Mouse (Mus musculus) midbrain, embryonic 13.5 days (tissue): ENCODE measurements around the gene Kdm7a. TPM values are rescaled to one million over a fixed set of nuclear protein-coding genes. Genes with fewer than 3 reads are reported as not detected.

ENCODE experiments used
- ATAC-seq: fragments of 200-750 bp; cut with Nextera tagmentation; 2 replicates; pipeline ENCODE4 v1.8.0; 2017; ENCODE audit warnings: mild to moderate bottlenecking, moderate TSS enrichment, moderate library complexity
- H3K27ac ChIP-seq: fragments of 300-500 bp; sonication (generic); 2 replicates; pipeline ENCODE4 v1.5.1; 2015; ENCODE audit warnings: inconsistent platforms, mild to moderate bottlenecking, moderate library complexity
- H3K27me3 ChIP-seq: fragments of 300-500 bp; sonication (generic); 2 replicates; pipeline ENCODE4 v1.6.1; 2015; ENCODE audit warnings: mild to moderate bottlenecking, inconsistent platforms
- H3K36me3 ChIP-seq: fragments of 300-500 bp; sonication (generic); 2 replicates; pipeline ENCODE4 v1.6.1; 2015; ENCODE audit warnings: mild to moderate bottlenecking, inconsistent platforms
- H3K4me1 ChIP-seq: fragments of 300-500 bp; sonication (generic); replicated peaks from 2 replicates; pipeline ENCODE4 v1.6.1; 2015; ENCODE audit warnings: inconsistent platforms
- H3K4me2 ChIP-seq: fragments of 300-500 bp; sonication (generic); replicated peaks from 2 replicates; pipeline ENCODE4 v1.6.1; 2015; ENCODE audit warnings: moderate library complexity, mild to moderate bottlenecking, inconsistent platforms
- H3K4me3 ChIP-seq: fragments of 300-500 bp; sonication (generic); replicated peaks from 2 replicates; pipeline ENCODE4 v1.5.1; 2015; ENCODE audit warnings: mild to moderate bottlenecking, inconsistent platforms
- H3K9ac ChIP-seq: fragments of 300-500 bp; sonication (generic); replicated peaks from 2 replicates; pipeline ENCODE4 v1.6.1; 2015; ENCODE audit warnings: mild to moderate bottlenecking, inconsistent platforms
- H3K9me3 ChIP-seq: fragments of 300-500 bp; sonication (generic); 2 replicates; pipeline ENCODE4 v1.6.1; 2016; ENCODE audit warnings: mild to moderate bottlenecking, inconsistent platforms
- WGBS: fragments of 180-500 bp; shearing (Covaris S2); methylation state at CpG from one replicate; pipeline ENCODE4 v1.1.7; 2015; 5-methylcytosine and 5-hydroxymethylcytosine counted together
- polyA plus RNA-seq: library from polyadenylated mRNA; unstranded; fragments of >200 nt; fragmentation: Nextera tagmentation; extraction: Ambion mirVana; gene quantifications from 2 replicates; pipeline ENCODE4 v1.2.1, GENCODE M21; 2015

Gene Kdm7a
- polyA plus RNA-seq, 1 experiment from 2014 or later = 13.0 TPM

DNA sequence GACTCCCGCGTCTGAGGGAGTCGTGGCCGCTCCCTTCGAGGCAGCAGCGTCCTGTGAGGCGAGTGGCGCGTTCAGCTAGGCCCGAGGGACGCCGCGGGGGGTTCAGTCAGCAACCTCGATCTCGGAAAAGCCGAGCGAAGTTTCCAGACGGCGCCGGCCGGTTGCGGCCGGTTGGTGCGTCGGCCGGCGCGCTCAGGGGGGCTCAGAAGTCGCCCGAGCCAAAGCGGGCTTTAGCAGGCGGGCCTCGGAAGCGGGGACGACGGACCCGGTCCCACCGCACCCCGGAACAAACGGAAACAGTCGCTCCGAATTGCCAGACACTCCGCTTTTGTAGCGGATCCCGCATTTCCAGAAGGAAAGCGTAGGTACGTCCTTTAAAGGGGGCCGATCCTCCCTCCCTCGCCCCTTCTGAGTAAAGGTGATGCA lies 88.1 kb downstream of the Kdm7a start:
- Histone ChIP-seq H3K4me2 (peak overlapping the region; percentile 60), H3K36me3 (no peaks in the 10 kb centered on the region), H3K9me3 (peaks cover 5% of the 10 kb centered on the region; the same call in 1 of the 2 replicates), H3K27ac (no peak overlapping the region), H3K4me1 (peaks cover 7% of the 10 kb centered on the region; the same call in 1 of the 2 replicates), H3K27me3 (peaks cover 56% of the 10 kb centered on the region), H3K4me3 (peak overlapping the region; percentile 61), H3K9ac (peak overlapping the region; percentile 49)
- 12% methylated on average over 49 of the region's 49 CpGs for WGBS
- peak; percentile 45; the same call in 1 of the 2 replicates for ATAC-seq

DNA sequence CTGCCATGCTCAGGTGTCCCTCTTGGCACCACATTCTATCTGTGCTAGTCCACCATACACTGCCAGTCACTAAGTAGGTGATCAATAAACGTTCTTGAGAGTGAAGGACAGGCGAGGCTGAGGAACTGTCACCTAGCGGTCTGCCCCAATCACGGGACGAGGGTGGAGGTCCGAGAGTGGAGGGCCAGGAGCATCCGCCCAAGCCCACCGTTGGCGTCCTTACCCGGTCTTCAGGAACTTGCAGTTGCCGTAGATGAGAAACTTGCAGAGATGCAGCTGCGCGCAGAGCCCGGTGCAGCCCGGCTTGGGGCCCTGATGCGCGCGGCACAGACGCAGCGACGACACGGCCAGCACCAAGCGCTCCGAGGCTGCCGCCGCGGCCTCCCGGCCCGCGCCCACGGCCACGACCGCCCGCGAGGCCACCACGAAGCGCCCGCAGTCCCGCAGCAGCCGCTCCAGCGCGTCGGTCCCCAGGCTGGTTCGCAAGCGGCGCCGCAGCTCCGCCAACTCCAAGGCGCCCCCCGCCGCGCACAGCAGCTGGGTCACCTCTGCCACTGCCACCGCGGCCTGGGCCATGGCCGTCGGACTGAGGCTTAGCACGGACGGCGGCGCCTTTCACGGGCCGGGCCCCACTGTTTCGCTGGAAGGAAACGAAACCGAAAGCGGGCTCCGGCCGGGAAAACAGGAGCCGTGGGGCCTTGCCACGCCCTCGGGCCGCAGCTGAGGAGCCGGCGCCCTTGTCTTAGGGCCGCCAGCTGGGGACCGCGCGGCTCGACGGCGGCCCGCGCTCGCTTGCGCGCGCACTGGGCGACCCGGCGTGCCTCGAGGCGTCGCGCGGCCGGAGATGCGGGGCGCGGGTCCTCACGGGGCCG lies 88.8 kb downstream of the Kdm7a start, which contains the start of gene Parp12:
Parp12 (minus strand) TSS at position 766 of the 872 bp plus-strand sequence.
- Histone ChIP-seq H3K9ac (peak within 1 kb of the TSS; percentile 49), H3K4me1 (peaks cover 7% of the 10 kb centered on the region; the same call in 1 of the 2 replicates), H3K4me3 (peak within 1 kb of the TSS; percentile 61), H3K9me3 (peaks cover 5% of the 10 kb centered on the region; the same call in 1 of the 2 replicates), H3K27ac (no peak within 1 kb of the TSS), H3K4me2 (peak within 1 kb of the TSS; percentile 60), H3K27me3 (peaks cover 56% of the 10 kb centered on the region), H3K36me3 (no peaks in the 10 kb centered on the region)
- WGBS = 2% methylated on average over 91 of the region's 101 CpGs
- peak; percentile 80 for ATAC-seq

GRCm38 (mm10) chr6:39115438-39115837 lies 91.2 kb downstream of the Kdm7a start:
- H3K27me3 ChIP-seq = peaks cover 56% of the 10 kb centered on the region
- H3K36me3 ChIP-seq = no peaks in the 10 kb centered on the region
- H3K9me3 ChIP-seq = peaks cover 5% of the 10 kb centered on the region; the same call in 1 of the 2 replicates
- no peak for ATAC-seq
- peaks cover 7% of the 10 kb centered on the region; the same call in 1 of the 2 replicates for H3K4me1 ChIP-seq
- H3K9ac ChIP-seq = no peak overlapping the region
- H3K4me2 ChIP-seq = no peak overlapping the region
- H3K27ac ChIP-seq = no peak overlapping the region
- 75% methylated on average over 1 of the region's 1 CpGs for WGBS
- no peak overlapping the region for H3K4me3 ChIP-seq

DNA sequence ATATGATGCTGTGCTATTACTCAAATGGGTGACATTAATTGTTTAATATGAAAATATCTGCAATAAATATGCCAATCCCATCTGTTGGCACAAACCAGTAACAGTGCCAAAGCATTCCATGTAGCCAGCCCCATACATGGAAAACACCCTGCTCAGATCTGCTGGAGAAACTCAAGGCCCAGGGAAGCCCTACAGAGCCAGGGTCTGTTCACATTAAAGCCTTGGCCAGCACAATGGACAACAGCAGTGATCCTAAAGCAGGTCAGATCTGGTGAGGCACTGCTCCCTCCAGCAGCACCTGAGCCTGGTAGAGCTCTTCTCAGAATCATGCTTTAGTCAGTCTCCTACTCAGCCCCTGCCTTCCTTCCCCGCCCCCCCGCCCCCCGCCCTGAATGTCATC lies 93.4 kb downstream of the Kdm7a start:
- Histone ChIP-seq H3K9me3 (no peaks in the 10 kb centered on the region), H3K9ac (no peak overlapping the region), H3K27ac (no peak overlapping the region), H3K4me2 (no peak overlapping the region), H3K36me3 (no peaks in the 10 kb centered on the region), H3K4me3 (no peak overlapping the region), H3K4me1 (peaks cover 2% of the 10 kb centered on the region; the same call in 1 of the 2 replicates), H3K27me3 (peaks cover 36% of the 10 kb centered on the region)
- WGBS = 100% methylated on average over 3 of the region's 3 CpGs
- ATAC-seq = no peak

GRCm38 (mm10) chr6:39112701-39113100 lies 93.9 kb downstream of the Kdm7a start:
- Histone ChIP-seq H3K36me3 (no peaks in the 10 kb centered on the region), H3K4me1 (no peaks in the 10 kb centered on the region), H3K4me3 (no peak overlapping the region), H3K4me2 (no peak overlapping the region), H3K27me3 (peaks cover 32% of the 10 kb centered on the region), H3K9ac (no peak overlapping the region), H3K27ac (no peak overlapping the region), H3K9me3 (no peaks in the 10 kb centered on the region)
- no peak for ATAC-seq
- 97% methylated on average over 3 of the region's 3 CpGs for WGBS

- WGBS = 57% methylated on average over 2 of the region's 2 CpGs
- H3K9me3 ChIP-seq = no peaks in the 10 kb centered on the region
- H3K36me3 ChIP-seq = no peaks in the 10 kb centered on the region
- H3K4me1 ChIP-seq = no peaks in the 10 kb centered on the region
- H3K27ac ChIP-seq = no peak overlapping the region
- H3K4me2 ChIP-seq = no peak overlapping the region
- no peak overlapping the region for H3K4me3 ChIP-seq
- no peaks in the 10 kb centered on the region for H3K27me3 ChIP-seq
- ATAC-seq = no peak
- H3K9ac ChIP-seq = no peak overlapping the region
Measured at GRCm38 (mm10) chr6:39106812-39107211, 99.8 kb downstream of the Kdm7a start.

DNA sequence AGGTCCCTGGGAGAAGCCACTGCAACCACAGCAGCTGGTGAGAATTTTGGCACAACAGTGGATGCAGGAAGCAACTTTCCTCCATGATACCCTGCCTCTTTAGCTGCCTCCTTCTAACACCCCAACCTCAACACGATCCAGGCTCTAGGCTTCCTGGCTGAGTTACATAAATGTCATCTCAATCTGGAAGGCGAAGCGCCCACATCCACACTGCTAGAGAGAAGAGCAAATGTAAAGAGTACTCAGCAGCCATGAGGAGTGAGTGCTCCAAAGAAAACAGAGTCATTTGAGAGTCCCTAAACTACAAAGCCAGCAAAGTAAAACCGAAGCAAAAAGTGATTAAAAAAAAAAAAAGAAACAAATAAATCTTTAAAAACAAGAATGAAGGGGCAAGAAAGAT lies 102.0 kb downstream of the Kdm7a start:
- Histone ChIP-seq H3K4me1 (no peaks in the 10 kb centered on the region), H3K9ac (no peak overlapping the region), H3K9me3 (no peaks in the 10 kb centered on the region), H3K27ac (no peak overlapping the region), H3K4me3 (no peak overlapping the region), H3K27me3 (no peaks in the 10 kb centered on the region), H3K4me2 (no peak overlapping the region), H3K36me3 (no peaks in the 10 kb centered on the region)
- ATAC-seq = no peak
- 94% methylated on average over 4 of the region's 4 CpGs for WGBS

Other genes with a start within 250 kb of the Kdm7a start
- gene Parp12, start 88.4 kb downstream of the Kdm7a start, polyA plus RNA-seq = 1.4 and 1.7 TPM in 2 replicates
- gene Slc37a3, start 170.9 kb upstream of the Kdm7a start, polyA plus RNA-seq = 59.8 and 60.2 TPM in 2 replicates
- 0.23 and 0.34 TPM in 2 replicates for gene Rab19, start 174.4 kb upstream of the Kdm7a start, polyA plus RNA-seq
- gene Mkrn1, start 213.7 kb upstream of the Kdm7a start, polyA plus RNA-seq = 242 and 259 TPM in 2 replicates